Mouse (Mus musculus) MEL (cell line): ENCODE data around the gene Trim56.

ENCODE experiments used
- CTCF ChIP-seq, 3 experiments: IDR thresholded peaks in 2 of 3; conservative IDR thresholded peaks in 1 of 3; 2 replicates each; pipeline ENCODE4 v1.5.1; 2011 to 2012; ENCODE audit warnings: low read length in 3 of 3, low read depth in 2 of 3, mild to moderate bottlenecking in 2 of 3, improper control_type of control experiment in 1 of 3, inconsistent platforms in 1 of 3, mixed read lengths in 1 of 3, moderate library complexity in 1 of 3; ENCODE audit not compliant: control insufficient read depth in 1 of 3, insufficient read depth in 1 of 3, poor library complexity in 1 of 3, severe bottlenecking in 1 of 3
- E2F4 ChIP-seq: IDR thresholded peaks from 2 replicates; pipeline ENCODE4 v1.6.1; 2011; ENCODE audit warnings: low read depth, low read length, improper control_type of control experiment, borderline replicate concordance
- KAT2A ChIP-seq: conservative IDR thresholded peaks from 2 replicates; pipeline ENCODE4 v1.6.1; 2012; ENCODE audit warnings: low read depth, low read length, improper control_type of control experiment, inconsistent platforms
- MAZ ChIP-seq: IDR thresholded peaks from 2 replicates; pipeline ENCODE4 v1.6.1; 2012; ENCODE audit warnings: low read depth, mild to moderate bottlenecking, inconsistent platforms, low read length, improper control_type of control experiment
- MXI1 ChIP-seq: IDR thresholded peaks from 2 replicates; pipeline ENCODE4 v1.6.1; 2011; ENCODE audit warnings: mild to moderate bottlenecking, low read depth, low read length, improper control_type of control experiment
- POLR2A ChIP-seq, 2 experiments: IDR thresholded peaks; 2 replicates each; pipeline ENCODE4 v1.6.1; 2011 to 2012; ENCODE audit warnings: low read length in 2 of 2, mild to moderate bottlenecking in 2 of 2, control low read depth in 1 of 2, improper control_type of control experiment in 1 of 2, low read depth in 1 of 2, moderate library complexity in 1 of 2; ENCODE audit not compliant: control insufficient read depth in 1 of 2, insufficient read depth in 1 of 2, poor library complexity in 1 of 2
- POLR2AphosphoS5 ChIP-seq: IDR thresholded peaks from 2 replicates; pipeline ENCODE4 v1.6.1; 2012; ENCODE audit warnings: low read depth, borderline replicate concordance, mild to moderate bottlenecking, inconsistent platforms, low read length, moderate library complexity, mixed read lengths
- ZNF384 ChIP-seq: IDR thresholded peaks from 2 replicates; pipeline ENCODE4 v1.6.1; 2012; ENCODE audit warnings: low read depth, mild to moderate bottlenecking, inconsistent platforms, low read length, improper control_type of control experiment

DNA sequence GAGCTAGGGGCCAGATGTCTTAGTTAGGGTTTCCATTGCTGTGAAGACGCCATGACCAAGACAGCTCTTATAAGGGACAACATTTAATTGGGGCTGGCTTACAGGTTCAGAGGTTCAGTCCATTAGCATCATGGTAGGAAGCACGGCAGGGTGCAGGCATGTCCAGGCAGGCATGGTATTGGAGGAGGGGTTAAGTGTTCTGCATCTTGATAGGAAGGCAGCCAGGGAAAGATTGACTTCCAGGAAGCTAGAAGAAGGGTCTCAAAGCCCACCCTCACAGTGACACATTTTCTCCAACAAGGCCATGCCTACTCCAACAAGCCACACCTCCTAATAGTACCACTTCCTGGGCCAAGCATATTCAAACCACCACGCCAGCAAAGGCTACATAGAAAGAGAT, 30.3 kb downstream of the Trim56 start:
- no peak for TF ChIP-seq MAZ
- TF ChIP-seq ZNF384 = no peak
- TF ChIP-seq MXI1 = no peak
- TF ChIP-seq POLR2AphosphoS5 = no peak
- no peak for TF ChIP-seq E2F4
- TF ChIP-seq POLR2A (IDR thresholded peaks at IDR 0.05; ENCODE audit: control insufficient read depth in 1 of 2, insufficient read depth in 1 of 2, low read depth in 1 of 2, low read length in 2 of 2, poor library complexity in 1 of 2) = no peak
- no peak for TF ChIP-seq KAT2A
- TF ChIP-seq CTCF (IDR thresholded peaks at IDR 0.05 in 2 of 3, conservative IDR thresholded peaks at IDR 0.05 in 1 of 3; ENCODE audit: control insufficient read depth in 1 of 3, insufficient read depth in 1 of 3, low read depth in 2 of 3, low read length in 3 of 3, poor library complexity in 1 of 3, severe bottlenecking in 1 of 3) = no peak
